Mouse (Mus musculus) mesoderm, embryonic 11.5 days (tissue): ENCODE data around the gene Zp2.

Experiments used
- DNase-seq: peaks from one replicate; pipeline ENCODE4 v3.0.0-alpha.2; 2012; ENCODE audit warnings: low read depth, low spot score

Zp2 gene

DNA sequence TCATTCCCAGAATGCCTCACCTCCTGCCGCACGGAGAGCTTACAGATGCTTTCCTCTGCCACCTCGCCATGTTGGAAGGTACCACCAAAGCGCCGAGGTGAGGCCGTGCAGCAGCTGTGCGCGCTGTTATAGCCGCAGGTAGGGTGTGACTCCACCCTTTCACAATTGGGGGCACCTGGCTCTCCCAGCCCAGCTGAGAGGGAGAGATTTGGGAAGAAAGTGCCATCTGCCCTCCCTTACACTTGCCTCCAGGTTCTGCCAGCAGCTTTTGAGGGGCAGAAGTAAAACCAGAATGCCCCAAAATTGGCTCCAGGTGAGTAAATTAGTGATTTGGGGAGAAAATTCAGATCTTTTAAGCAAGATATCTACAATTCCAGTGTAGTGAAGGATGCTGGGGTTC is at the start of gene Zp2:
TSS of gene Zp2 (minus strand) at position 101 of the 400 bp plus-strand sequence.
- DNase-seq: no peak

DNA sequence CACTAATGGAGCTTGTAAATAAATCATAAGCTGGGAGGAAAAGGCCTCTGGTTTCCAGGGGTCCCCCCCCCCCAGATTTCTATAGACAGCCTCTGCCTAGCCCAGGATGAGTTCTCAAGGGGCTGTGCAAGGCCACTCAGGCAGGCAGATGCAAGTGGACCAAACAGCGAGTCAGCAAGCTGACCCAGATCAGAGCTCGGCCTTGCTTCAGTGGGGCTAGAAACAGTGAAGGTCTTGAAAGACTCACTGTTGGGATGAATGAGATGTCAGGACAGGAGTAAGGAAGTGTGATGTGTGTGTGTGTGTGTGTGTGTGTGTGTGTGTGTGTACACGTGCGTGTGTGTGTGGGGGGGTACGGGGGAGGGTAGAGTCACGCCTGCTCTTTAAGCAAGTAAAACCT is 47.7 kb upstream of the Zp2 start:
- no peak for DNase-seq

DNA sequence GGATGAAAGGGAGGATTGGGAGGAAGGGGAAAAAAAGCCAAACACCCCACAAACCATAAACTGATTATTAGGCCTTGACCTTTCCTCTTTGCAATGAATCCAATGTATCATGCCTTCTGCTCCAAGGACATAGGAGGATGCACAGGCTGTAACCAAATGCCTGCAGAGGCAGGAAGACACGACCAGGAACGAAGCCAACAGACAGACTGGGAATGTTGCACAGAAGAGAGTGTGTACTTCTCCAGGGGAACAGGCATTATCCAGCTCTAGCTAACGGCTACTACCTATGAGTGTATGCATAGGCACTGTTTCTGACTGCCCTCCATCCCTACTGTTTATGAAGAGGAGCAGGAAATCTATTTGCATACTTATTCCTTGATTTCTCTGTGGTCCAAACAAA is 47.1 kb upstream of the Zp2 start:
- DNase-seq: no peak

DNA sequence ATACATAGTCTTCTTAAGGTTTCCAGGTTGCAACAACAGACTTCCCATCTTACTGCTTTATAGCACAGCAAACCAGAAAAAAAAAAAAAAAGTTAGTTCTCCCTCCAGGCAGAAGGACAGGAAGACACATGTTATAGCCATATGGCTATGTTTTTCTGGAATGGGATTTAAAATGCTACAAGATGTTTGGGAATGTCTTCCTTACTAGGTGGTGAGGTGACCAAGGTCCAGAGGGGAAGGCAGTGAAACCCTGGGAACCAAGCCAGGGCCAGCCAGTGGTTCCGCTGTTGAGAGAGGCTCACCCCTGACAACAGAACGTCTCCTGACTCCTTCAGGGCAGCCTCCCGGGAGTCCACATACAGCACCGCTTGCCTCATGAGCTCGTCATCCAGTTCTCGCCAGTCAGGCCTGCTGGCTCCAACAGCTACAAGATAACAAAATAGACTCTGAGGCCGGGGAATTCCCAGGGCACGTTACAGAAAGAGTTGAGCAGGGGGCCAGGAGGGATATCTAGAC is 45.1 kb upstream of the Zp2 start:
- DNase-seq: no peak

DNA sequence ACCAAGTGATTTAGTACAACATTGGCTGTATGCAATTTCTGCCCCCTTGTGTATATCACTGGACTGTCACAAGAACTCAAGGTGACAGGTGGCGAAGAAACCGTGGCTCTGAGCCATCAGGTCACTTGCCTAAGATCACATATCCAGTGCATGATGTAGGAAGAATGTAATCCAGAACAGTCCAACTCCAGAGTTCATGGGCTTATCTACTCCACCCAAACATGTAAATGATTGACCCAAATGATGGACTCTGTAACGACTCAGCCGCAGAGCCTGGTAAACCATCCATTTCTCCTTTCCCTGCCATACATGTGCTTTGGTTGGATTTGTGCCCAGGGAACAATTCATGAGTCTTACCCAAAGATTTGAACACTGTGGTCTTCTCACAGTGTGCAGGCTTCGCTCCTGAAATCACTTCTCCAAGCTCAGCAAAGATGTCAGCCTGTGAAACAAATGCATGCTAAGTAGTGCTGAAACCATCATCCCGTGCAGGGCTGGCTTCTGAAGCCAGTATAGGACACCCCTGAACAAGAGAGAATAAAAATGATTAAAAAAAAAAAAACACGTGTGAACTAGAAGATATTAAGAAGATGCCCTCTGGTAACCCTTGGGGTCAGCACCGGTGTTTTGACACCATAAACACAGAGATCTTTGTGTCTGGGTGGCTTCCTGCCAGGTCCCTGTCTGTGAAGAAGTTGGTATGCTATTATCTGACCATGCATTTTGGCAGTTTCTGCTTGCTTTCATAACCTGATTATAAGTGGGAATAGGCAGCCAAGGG is 44.5 kb upstream of the Zp2 start:
- DNase-seq: no peak

DNA sequence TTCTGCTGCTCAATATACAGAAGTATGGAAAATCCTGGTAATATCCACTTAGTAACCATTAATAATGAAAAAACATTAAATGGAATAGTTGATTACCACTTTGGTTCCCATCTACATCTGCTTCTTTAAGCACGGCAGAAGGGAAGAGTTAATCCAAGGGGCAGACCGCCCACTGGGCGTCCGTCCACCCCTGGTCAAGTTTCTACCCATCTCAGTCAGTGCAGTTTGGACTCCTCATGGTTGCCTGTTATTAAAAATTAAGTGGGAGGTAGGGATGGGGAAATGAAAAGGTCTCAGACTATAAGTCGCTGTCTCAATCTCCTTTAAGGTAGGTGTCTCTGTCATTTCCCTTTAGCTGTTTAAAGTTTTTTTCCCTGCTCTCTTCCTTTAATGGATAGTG is 43.9 kb upstream of the Zp2 start:
- DNase-seq: no peak

DNA sequence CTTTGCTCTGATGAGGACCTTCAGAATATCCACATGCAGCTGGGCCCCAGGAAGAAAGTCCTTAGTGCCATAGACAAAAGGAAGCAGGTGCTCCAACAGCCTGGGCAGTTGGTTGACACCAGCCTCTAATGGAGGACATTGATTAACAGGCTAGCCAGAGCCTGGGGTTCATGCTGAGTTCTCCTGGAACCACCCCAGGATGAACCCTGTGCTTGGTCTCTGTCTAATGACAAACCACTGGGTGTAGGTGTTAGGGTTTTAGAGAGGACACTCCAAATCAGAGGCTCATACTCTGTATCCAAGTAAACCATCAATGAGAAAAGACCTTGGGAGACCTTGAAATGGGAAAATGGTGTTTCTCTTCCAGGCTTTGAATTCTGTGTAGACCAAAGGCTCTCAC is 37.8 kb upstream of the Zp2 start:
- no peak for DNase-seq

DNA sequence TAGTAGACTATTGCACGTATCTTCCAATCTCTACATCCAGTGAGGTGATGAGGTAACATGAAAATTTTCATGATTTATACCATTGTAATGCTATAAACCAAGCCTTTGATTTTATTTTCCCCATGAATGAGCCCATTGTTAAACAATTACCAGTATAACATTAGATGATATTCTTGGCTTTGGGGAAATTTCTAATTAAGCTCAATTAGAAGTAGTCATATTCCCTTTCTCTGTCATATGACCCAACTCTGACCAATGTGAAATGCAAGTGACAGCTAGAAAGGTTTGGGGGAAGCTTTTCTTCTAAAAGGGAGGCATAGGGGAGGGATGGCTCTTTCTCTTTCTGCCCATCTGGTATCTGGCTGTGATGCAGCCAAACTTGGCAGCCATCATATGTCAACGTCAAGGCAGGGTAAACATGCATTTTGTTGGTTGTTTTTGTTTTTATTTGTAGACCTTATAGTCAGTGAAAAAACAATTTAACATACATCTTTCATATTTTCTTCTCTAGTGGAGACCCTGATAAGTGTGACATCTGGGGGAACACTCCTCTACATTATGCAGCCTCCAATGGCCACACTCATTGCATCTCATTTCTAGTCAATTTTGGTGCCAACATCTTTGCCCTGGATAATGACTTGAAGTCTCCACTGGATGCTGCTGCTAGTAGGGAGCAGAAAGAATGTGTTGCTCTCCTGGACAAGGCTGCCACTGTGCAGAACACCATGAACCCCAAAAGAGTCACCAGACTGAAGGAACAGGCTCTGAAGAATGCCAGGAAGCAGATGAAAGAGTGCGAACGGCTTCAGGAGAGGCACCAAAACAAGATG is 36.5 kb upstream of the Zp2 start:
- no peak for DNase-seq

DNA sequence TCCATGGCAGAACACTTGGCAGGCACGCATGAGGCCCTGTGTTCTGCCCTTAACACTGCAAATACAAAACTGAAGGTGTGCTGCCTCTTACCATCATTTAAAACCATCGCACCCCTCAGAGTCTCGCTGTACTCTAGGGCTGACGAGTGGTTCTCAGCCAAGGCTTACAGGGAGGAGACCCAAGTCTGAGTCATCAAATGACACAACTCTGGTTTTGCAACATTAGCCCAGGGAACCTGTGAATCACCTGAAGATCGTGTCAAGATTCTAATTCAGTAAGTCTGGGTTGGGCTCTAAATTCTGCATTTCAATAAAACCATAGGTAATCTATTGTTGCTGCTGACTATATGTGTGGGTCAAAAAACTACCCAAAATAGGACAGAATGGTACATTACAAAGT is 35.5 kb upstream of the Zp2 start:
- no peak for DNase-seq

DNA sequence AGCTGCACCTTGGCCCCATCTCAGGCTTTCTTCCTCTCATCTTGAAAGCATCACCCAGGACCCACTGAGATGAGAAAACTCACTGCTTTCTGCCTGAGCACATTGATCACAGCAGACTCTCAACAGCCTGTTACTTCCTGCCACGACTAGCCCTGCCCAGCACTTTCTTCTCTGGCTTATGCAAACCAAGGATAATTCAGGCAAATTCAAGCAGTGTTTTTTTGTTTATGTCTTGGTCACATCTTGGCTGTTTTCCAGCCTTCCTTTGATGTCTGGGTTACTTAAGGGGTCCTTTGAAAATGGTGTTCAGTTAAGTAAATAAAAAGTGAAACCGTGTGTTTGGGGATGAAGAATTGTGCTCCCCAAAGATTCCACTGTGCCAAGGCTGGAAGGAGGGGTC is 33.8 kb upstream of the Zp2 start:
- DNase-seq: no peak

DNA sequence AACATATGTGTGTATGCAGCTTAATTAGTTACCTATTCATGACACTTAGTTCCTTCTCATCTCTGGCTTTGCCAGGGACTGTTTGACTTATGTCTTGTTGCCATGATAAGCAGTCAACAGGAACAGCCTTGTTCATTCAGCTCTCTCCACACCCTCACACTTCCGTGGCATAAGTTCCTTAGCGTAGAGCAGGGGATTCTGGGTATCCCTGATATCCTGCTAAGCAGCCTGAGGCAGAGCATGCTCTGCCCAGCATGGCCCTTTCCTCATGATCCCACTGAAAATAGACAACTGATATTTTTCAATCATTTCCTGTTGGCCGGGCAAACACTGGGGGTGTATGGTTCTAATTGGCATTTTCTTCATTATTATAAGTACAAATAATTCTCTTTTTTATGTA is 32.5 kb upstream of the Zp2 start:
- DNase-seq: no peak

DNA sequence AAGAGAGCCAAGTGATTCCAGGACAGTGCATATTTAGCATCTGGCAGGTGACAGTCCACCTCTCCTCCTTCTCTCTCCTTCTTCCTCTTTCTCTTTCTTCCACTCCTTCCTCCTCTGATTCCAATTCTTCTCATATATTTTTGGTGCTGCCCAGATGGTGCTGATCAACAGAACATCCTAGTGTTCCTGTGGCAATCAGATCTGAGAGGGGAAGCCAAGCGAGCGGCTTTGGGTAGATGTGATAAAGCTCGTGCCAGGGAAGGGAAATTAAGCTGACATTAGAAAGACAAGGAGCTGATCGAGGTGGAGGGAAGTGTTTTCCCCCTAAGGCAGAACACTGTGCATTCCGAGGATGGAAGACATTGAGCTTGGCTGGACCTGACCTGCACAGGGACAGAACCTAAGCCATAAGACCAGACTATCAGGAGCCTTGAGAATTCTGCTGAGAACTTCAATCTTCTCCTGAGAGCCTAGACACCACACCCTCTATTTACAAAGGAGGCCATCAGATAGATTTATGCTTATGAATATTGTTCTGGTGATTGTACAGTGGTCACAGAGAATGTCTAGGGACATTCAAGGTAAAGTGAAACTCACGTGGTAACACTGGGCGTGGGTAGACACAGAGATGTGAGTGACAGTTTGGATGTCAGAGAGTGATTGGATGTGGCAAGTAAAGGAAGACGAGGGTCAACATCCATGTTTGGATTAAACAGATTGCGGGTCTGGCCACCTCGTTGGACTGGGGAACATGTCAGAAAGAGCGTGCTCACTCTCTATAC is 29.8 kb upstream of the Zp2 start:
- DNase-seq: no peak

DNA sequence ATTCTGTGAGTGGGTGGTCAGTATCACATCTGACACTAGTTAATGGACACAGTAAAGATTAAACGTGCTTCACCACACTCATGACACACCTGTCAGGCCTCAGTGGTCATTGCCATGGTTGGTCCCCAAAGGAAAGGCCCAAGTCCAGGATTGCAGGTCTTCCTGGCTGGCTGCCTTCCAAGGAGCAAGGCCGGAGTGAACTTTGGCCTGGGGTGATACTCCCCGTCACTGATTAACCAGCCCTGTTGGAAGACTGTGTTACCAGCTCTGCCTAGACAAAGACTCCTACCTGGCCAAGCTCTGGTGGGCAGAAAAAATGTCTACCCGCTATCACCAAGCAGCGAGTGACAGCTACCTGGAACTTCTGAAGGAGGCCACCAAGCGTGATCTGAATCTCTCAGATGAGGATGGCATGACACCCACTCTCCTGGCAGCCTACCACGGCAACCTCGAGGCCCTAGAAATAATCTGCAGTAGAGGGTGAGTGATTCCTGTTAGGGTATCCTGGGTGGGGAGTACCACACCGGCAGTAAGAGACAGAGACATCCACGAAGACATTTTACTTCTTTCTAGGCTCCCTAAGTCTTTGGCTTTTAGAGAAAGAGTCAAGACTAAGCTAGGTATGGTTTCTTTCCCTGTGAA is 28.6 kb upstream of the Zp2 start, which contains the start of gene Anks4b:
TSS of gene Anks4b (plus strand) at position 256 of the 642 bp plus-strand sequence.
- no peak for DNase-seq

DNA sequence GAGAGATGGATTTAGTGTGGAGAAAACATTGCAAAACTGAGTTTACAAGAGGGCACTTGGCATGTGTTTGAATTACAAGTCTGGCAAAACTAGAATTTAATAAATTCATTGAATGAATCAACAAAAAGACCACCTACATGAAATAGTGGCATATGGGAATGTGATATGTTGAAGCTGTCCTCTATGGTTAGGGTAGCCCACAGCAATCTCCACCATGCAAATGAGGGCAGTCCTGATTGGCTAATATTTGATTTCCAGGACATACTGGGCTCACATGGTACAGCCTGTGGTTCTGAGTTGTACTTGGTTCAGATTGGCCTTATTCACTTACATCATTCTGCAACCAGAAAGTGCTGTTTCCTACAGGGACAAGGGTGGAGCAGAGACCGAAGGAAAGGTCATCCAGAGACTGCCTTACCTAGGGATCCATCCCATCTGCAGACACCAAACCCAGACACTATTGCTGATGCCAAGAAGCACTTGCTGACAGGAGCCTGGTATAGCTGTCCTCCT is 27.2 kb upstream of the Zp2 start:
- no peak for DNase-seq

DNA sequence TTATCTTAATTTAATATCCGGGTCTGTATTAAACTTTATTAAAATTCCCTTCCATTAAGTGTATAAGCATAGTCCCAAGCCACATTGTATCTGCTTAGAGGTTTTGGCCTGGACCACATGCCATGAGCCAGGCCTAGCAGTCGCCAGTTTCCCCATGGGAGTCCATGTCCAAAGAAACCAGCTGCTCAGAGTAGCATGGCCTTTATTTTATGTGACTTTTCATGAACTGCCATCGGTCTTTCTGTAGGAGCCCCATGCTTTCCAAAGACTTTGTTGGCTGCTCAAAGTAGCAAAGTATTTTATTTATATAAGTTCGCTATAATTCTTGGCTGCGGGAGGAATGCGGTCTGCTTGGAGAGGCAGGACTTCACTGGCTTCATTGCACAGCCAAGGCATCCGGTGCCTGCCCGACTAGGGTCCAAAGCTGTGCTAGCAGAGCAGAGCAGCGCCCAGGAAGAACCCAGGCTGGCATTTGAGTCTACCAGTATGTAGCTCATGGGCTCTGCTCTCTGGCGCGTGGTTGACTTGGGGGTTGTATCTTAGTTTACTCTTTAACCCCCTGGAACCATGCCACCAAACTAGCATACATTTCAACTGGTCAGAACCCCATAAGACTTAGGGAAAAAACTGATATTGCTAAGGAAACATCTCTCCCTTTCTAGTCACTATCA is 18.6 kb upstream of the Zp2 start:
- DNase-seq: no peak

DNA sequence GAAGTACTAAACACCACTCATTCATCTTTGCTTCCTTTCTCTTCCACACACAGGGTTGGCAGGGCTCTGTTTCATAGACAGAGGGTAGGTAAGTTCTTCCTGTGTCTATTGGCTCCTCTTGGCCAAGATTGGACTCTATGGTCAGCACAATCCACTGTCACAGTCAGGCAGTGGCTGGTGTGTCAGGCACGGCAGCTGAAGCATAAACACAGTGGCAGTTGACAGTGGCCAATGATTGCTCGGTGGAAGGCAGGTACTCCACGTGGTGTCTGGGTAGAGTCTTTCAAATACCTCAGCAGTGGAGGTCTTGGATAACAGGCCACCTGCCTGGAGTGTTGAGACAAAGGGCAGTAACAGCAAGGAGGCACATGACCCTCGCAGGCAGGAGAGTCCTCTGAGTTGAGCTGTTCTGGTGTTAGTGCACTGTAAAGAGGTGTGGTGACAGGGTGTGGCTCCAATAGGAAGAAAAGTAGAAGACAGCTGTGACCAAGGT is 13.1 kb upstream of the Zp2 start:
- no peak for DNase-seq

DNA sequence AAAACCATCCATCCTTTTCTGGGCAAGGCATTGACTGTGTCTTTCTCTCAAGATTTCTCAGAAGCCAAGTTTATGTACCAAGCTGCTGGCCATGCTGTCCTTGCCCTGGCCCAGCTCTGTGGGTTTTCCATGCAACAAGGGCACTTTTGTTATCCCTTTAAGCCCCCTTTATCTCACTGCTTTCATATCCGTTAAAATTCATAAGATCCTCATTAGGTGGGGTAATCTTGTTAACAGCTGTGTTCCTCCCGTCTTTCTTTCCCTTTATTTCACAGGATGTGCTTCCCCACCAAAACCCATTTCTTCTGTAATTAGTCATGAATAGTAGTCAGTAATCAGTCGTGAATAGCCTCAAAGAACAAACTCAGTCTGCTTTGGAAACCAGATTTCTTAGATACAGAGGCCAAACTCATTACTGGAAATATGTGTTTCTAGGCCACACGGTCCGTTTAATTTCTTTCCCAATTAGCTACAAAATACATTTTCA is 12.5 kb upstream of the Zp2 start:
- DNase-seq: peak; percentile 24

DNA sequence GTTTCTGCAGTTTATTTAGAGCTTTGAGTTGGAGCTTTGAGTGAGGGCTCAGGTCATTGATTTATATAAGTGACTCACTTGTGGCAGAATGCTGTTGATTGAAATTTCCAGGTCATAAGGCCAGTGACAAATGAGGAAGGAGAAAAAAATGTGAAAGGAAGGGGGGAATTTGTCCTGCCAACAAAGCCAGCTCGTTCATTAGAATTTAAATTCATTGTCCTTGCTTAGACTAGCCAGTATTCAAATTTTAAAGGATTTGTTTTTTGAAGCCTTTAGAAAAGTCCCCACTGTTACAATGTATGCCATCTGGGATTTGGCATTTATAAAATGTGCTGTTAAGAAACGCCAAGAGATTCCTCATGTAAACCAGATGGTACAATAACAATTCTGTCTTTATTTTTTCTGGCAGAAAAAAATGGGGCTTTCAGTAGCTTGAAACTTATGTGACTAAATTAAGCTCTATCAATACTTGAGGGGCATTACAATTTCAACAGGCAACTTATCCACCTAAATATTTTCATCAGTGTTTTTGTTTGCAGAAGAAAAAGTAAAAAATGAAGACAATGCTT is 11.8 kb upstream of the Zp2 start:
- DNase-seq: peak; percentile 30

DNA sequence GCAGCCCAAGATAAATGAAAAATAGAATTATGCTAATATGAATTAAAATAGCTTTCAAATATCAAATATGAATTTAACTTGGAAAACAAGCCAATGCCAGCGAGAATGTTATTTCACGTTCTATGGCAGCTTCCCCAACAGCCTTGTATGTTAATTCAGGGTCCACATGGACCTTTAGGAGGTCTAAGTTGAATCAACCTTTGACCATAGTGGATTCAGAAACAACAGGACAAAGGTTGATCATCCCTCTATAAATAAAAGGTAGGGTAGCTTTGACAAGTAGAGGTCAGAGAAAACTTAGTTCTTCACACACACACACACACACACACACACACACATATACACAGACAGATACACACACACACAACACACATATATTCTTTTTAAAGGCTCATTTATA is 5.8 kb upstream of the Zp2 start:
- no peak for DNase-seq

DNA sequence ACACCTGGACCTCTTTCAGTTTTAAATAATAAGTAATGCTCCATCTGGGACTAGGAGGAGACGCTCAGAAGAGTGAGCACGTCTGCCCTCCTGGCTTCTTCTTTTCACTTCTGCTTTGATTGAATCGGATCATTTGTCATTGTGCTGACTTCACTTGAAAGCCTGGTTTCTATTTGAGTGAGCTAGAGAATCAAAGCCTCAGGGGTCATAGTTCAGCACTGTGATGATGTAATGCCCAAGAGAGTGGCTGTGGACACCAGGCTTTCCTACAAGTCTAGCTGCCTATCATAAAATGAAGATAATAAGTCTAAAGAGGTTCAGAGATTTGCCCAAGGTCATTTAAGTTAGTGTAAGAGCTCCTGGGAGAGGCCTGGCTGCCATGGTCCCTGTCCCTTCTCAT is 5.2 kb upstream of the Zp2 start:
- peak; percentile 61 for DNase-seq
